Mouse (Mus musculus): Measurements from ENCODE around the gene Csnk2b.
A peak's percentile ranks its signal among the peaks of the same experiment; 100 is the strongest.

DNA sequence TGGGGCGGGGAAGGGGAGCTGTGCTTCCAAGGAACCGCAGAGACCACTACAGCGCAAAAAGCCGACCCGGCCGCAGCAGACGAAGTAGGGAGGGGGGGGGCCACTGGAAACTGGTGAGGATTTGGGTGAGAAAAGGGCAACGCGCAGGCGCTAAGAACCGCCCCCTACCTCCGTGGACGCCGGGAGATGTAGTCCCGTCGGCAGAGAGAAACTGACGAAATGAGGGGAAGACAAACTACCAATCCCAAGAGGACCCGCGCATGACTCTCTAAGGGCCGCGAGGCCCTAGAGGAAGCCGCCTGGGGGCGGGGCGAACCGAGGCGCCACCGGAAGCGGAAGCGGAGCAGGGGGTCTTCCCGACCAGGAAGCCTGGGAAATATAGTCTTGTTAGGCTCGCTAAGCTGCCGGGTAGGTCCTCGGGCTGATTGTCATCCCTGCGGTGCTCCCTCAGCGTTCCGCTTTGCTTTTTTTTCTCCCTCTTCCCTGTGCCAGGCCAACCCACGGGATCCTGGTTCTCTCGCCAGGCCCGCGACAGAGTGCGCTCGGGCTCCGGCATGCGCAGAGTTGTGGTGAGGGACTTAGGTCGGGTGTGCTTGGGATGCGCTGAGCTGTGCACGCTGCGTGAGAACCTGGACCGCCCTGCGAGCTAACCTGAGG is 582 bp downstream of the Csnk2b start, which contains the start of gene Gpank1:
- TF ChIP-seq POLR2A (IDR thresholded peaks at IDR 0.05; ENCODE audit: borderline replicate concordance, extremely low read depth, insufficient read depth, insufficient read length, poor library complexity, severe bottlenecking): peak; percentile 53; the same call in 1 of the 2 replicates
- TF ChIP-seq CTCF (IDR thresholded peaks at IDR 0.05; ENCODE audit: borderline replicate concordance, extremely low read depth, insufficient read depth, insufficient read length): no peak

Data from brain, embryonic 14.5 days (tissue).